Mouse (Mus musculus): ENCODE measurements around the gene Nipsnap2. TPM values are rescaled to one million over a fixed set of nuclear protein-coding genes. Genes with fewer than 3 reads are reported as not detected.
"Not testable (repeated sequence)": the region's sequence is repeated elsewhere in the genome, so short reads cannot be mapped to it uniquely, and the experiment has no call there.

Gene Nipsnap2
- polyA plus RNA-seq, 1 experiment from 2014 or later: 23.8 TPM

- Histone ChIP-seq H3K36me3 (ENCODE audit: control insufficient read depth, insufficient read depth) (peaks cover 4% of the 10 kb centered on the region; the same call in 1 of the 2 replicates), H3K27me3 (ENCODE audit: control insufficient read depth, insufficient read depth, low read depth, low read length) (no peaks in the 10 kb centered on the region), H3K9me3 (replicated peaks; ENCODE audit: control insufficient read depth, low read length) (no peaks in the 10 kb centered on the region), H3K4me2 (ENCODE audit: low read depth, low read length) (peak overlapping the region; percentile 2), H3K4me3 (ENCODE audit: low read depth, low read length) (no peak overlapping the region), H3K9ac (ENCODE audit: low read depth, low read length) (no peak overlapping the region), H3K27ac (ENCODE audit: low read length) (peak overlapping the region; percentile 83), H3K4me1 (ENCODE audit: control insufficient read depth, low read depth, low read length) (peaks cover 28% of the 10 kb centered on the region)
- WGBS (ENCODE audit: insufficient replicate concordance): 21% methylated on average over 7 of the region's 7 CpGs
- ATAC-seq (ENCODE audit: low read depth): peak; percentile 91
These were observed 18.1 kb downstream of the Nipsnap2 start for GRCm38 (mm10) chr5:129742903-129743488.

DNA sequence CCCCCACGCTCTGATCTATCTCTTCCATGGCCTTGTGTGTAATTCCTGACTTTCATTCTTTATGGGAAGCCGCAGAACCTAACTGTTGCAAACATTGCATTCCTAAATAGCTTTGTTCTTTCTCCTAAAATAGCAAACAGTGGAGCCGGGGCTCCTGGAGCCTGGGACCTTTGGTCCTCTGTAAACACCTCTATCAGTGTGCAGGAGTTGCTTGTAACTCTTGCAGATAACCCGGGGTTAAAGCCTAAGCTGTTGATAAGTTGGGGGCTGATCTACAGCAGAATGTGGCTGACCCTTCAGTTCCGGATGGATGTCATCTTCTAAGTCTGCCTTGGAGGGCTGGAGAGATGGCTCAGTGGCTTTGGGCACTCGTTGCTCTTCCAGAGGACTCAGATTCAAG lies 19.2 kb downstream of the Nipsnap2 start:
- Histone ChIP-seq H3K9ac (ENCODE audit: low read depth, low read length) (no peak overlapping the region), H3K9me3 (replicated peaks; ENCODE audit: control insufficient read depth, low read length) (no peaks in the 10 kb centered on the region), H3K4me1 (ENCODE audit: control insufficient read depth, low read depth, low read length) (peaks cover 28% of the 10 kb centered on the region), H3K27ac (ENCODE audit: low read length) (peak overlapping the region; percentile 83), H3K4me2 (ENCODE audit: low read depth, low read length) (peak overlapping the region; percentile 32; the same call in 1 of the 2 replicates), H3K4me3 (ENCODE audit: low read depth, low read length) (no peak overlapping the region), H3K27me3 (ENCODE audit: control insufficient read depth, insufficient read depth, low read depth, low read length) (no peaks in the 10 kb centered on the region), H3K36me3 (ENCODE audit: control insufficient read depth, insufficient read depth) (peaks cover 5% of the 10 kb centered on the region; the same call in 1 of the 2 replicates)
- WGBS (ENCODE audit: insufficient replicate concordance): 27% methylated on average over 6 of the region's 6 CpGs
- peak; percentile 59 for ATAC-seq (ENCODE audit: low read depth)

DNA sequence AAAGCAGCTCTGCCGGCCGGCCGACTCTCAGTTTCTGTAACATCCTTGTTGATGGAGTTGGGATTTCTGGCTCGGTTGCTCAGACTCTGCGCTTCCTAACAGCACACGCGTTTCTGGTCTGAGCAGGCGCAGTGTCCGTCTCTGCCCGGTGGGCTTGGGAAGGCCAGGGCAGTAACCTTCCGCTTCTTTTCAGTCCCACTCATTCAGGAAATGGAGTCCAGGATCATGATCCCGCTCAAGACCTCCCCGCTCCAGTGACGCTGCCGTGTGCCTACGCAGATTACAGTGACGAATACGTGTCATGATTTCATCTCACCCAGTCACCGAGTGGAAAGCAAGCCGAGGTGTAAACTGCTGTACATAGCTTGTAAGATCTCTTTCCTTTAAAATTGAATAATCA lies 32.0 kb downstream of the Nipsnap2 start:
- H3K27ac ChIP-seq (ENCODE audit: low read length): no peak overlapping the region
- no peaks in the 10 kb centered on the region for H3K27me3 ChIP-seq (ENCODE audit: control insufficient read depth, insufficient read depth, low read depth, low read length)
- peaks cover 2% of the 10 kb centered on the region for H3K4me1 ChIP-seq (ENCODE audit: control insufficient read depth, low read depth, low read length)
- WGBS (ENCODE audit: insufficient replicate concordance): 86% methylated on average over 20 of the region's 20 CpGs
- no peaks in the 10 kb centered on the region for H3K36me3 ChIP-seq (ENCODE audit: control insufficient read depth, insufficient read depth)
- ATAC-seq (ENCODE audit: low read depth): no peak
- no peak overlapping the region for H3K4me3 ChIP-seq (ENCODE audit: low read depth, low read length)
- H3K4me2 ChIP-seq (ENCODE audit: low read depth, low read length): no peak overlapping the region
- no peaks in the 10 kb centered on the region for H3K9me3 ChIP-seq (replicated peaks; ENCODE audit: control insufficient read depth, low read length)
- no peak overlapping the region for H3K9ac ChIP-seq (ENCODE audit: low read depth, low read length)

- no peaks in the 10 kb centered on the region for H3K9me3 ChIP-seq (replicated peaks; ENCODE audit: control insufficient read depth, low read length)
- no peak overlapping the region for H3K4me3 ChIP-seq (ENCODE audit: low read depth, low read length)
- ATAC-seq (ENCODE audit: low read depth): peak; percentile 54
- H3K36me3 ChIP-seq (ENCODE audit: control insufficient read depth, insufficient read depth): peaks cover 3% of the 10 kb centered on the region; the same call in 1 of the 2 replicates
- no peaks in the 10 kb centered on the region for H3K27me3 ChIP-seq (ENCODE audit: control insufficient read depth, insufficient read depth, low read depth, low read length)
- peaks cover 2% of the 10 kb centered on the region for H3K4me1 ChIP-seq (ENCODE audit: control insufficient read depth, low read depth, low read length)
- H3K9ac ChIP-seq (ENCODE audit: low read depth, low read length): no peak overlapping the region
- H3K27ac ChIP-seq (ENCODE audit: low read length): no peak overlapping the region
- WGBS (ENCODE audit: insufficient replicate concordance): 69% methylated on average over 13 of the region's 13 CpGs
- H3K4me2 ChIP-seq (ENCODE audit: low read depth, low read length): no peak overlapping the region
These were observed 35.1 kb downstream of the Nipsnap2 start for GRCm38 (mm10) chr5:129759929-129760480.

- Histone ChIP-seq H3K4me1 (ENCODE audit: control insufficient read depth, low read depth, low read length) (peaks cover 2% of the 10 kb centered on the region), H3K4me3 (ENCODE audit: low read depth, low read length) (no peak overlapping the region)
- WGBS (ENCODE audit: insufficient replicate concordance): 72% methylated on average over 18 of the region's 18 CpGs
These were observed 37.1 kb downstream of the Nipsnap2 start for GRCm38 (mm10) chr5:129761865-129762540.

GRCm38 (mm10) chr5:129770443-129771355 lies 45.8 kb downstream of the Nipsnap2 start:
- Histone ChIP-seq H3K27me3 (ENCODE audit: control insufficient read depth, insufficient read depth, low read depth, low read length) (no peaks in the 10 kb centered on the region), H3K9me3 (replicated peaks; ENCODE audit: control insufficient read depth, low read length) (no peaks in the 10 kb centered on the region), H3K4me1 (ENCODE audit: control insufficient read depth, low read depth, low read length) (no peaks in the 10 kb centered on the region), H3K27ac (ENCODE audit: low read length) (no peak overlapping the region), H3K4me2 (ENCODE audit: low read depth, low read length) (no peak overlapping the region), H3K4me3 (ENCODE audit: low read depth, low read length) (no peak overlapping the region), H3K9ac (ENCODE audit: low read depth, low read length) (no peak overlapping the region), H3K36me3 (ENCODE audit: control insufficient read depth, insufficient read depth) (no peaks in the 10 kb centered on the region; the same call in none of the 2 replicates)
- WGBS (ENCODE audit: insufficient replicate concordance): 73% methylated on average over 23 of the region's 23 CpGs
- no peak for ATAC-seq (ENCODE audit: low read depth)

More at GRCm38 (mm10) chr5:129761865-129762540, 37.1 kb downstream of the Nipsnap2 start:
- no peaks in the 10 kb centered on the region for H3K27me3 ChIP-seq (ENCODE audit: control insufficient read depth, insufficient read depth, low read depth, low read length)
- peaks cover 4% of the 10 kb centered on the region for H3K36me3 ChIP-seq (ENCODE audit: control insufficient read depth, insufficient read depth)
- no peaks in the 10 kb centered on the region for H3K9me3 ChIP-seq (replicated peaks; ENCODE audit: control insufficient read depth, low read length)
- no peak overlapping the region for H3K4me2 ChIP-seq (ENCODE audit: low read depth, low read length)
- ATAC-seq (ENCODE audit: low read depth): no peak
- no peak overlapping the region for H3K27ac ChIP-seq (ENCODE audit: low read length)
- no peak overlapping the region for H3K9ac ChIP-seq (ENCODE audit: low read depth, low read length)

GRCm38 (mm10) chr5:129772433-129772832 lies 47.6 kb downstream of the Nipsnap2 start:
- H3K36me3 ChIP-seq (ENCODE audit: control insufficient read depth, insufficient read depth): no peaks in the 10 kb centered on the region; the same call in none of the 2 replicates
- 76% methylated on average over 10 of the region's 10 CpGs for WGBS (ENCODE audit: insufficient replicate concordance)

DNA sequence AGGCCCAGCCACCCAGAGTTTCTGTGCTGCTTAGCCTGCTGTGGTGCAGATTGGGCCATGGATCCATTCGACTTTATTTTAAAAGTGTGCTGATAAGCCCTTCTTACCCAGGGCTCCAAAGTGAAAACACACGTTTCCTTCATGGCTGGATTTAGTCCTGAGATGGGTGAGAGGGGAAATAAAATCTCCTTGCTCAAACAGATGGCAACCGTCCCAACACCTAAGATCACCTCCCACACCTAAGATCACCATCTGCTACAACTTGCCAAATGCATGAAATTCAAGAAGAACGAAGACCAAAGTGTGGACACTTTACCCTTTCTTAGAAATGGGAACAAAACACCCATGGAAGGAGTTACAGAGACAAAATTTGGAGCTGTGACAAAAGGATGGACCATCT lies 48.5 kb downstream of the Nipsnap2 start:
- not testable (repeated sequence) for H3K9me3 ChIP-seq (replicated peaks; ENCODE audit: control insufficient read depth, low read length); ATAC-seq (ENCODE audit: low read depth); H3K9ac ChIP-seq (ENCODE audit: low read depth, low read length); H3K27me3 ChIP-seq (ENCODE audit: control insufficient read depth, insufficient read depth, low read depth, low read length); H3K4me3 ChIP-seq (ENCODE audit: low read depth, low read length); H3K4me1 ChIP-seq (ENCODE audit: control insufficient read depth, low read depth, low read length); H3K36me3 ChIP-seq (ENCODE audit: control insufficient read depth, insufficient read depth); H3K27ac ChIP-seq (ENCODE audit: low read length); H3K4me2 ChIP-seq (ENCODE audit: low read depth, low read length)
- WGBS (ENCODE audit: insufficient replicate concordance): 62% methylated on average over 4 of the region's 4 CpGs

More at GRCm38 (mm10) chr5:129772433-129772832, 47.6 kb downstream of the Nipsnap2 start:
- peaks cover 2% of the 10 kb centered on the region; the same call in 1 of the 2 replicates for H3K4me1 ChIP-seq (ENCODE audit: control insufficient read depth, low read depth, low read length)
- no peak overlapping the region for H3K9ac ChIP-seq (ENCODE audit: low read depth, low read length)
- no peak for ATAC-seq (ENCODE audit: low read depth)
- H3K4me2 ChIP-seq (ENCODE audit: low read depth, low read length): no peak overlapping the region
- no peaks in the 10 kb centered on the region for H3K9me3 ChIP-seq (replicated peaks; ENCODE audit: control insufficient read depth, low read length)
- no peak overlapping the region for H3K27ac ChIP-seq (ENCODE audit: low read length)
- no peaks in the 10 kb centered on the region for H3K27me3 ChIP-seq (ENCODE audit: control insufficient read depth, insufficient read depth, low read depth, low read length)
- H3K4me3 ChIP-seq (ENCODE audit: low read depth, low read length): no peak overlapping the region

Measured in liver, embryonic 16.5 days (tissue).